Mouse (Mus musculus) lung, postnatal 0 days (tissue): ENCODE data around the gene Asrgl1.

Experiments
- CTCF ChIP-seq: IDR thresholded peaks from 2 replicates; pipeline ENCODE4 v1.5.1; 2016; ENCODE audit warnings: antibody characterized with exemption, mild to moderate bottlenecking
- EP300 ChIP-seq: IDR thresholded peaks from 2 replicates; pipeline ENCODE4 v1.6.1; 2016; ENCODE audit warnings: antibody characterized with exemption, mild to moderate bottlenecking, control low read depth

GRCm38 (mm10) chr19:9100297-9101061, 35.0 kb downstream of the Asrgl1 start:
- no peak for TF ChIP-seq CTCF
- no peak for TF ChIP-seq EP300
